ENCODE assay signal across 13 mouse cellular contexts in genomic region chr16:32538761-32539255, GRCm38 (mm10). TPM values are rescaled to one million over a fixed set of nuclear protein-coding genes. Genes with fewer than 3 reads are reported as not detected.
A peak's percentile ranks its signal among the peaks of the same experiment; 100 is the strongest.
DNase-seq lines count a peak whose midpoint lies in the region; ATAC-seq and TF ChIP-seq lines count a peak whose summit lies in the region.
"Had no signal": no experiment of that assay in that cellular context is flagged by ENCODE, and none has a peak within 500 bp of the region (broad histone marks: within the 10 kb centered on the region; RNA-seq: fewer than 3 reads in every experiment).

No protein-coding gene starts in this region.

- 23% methylated on average over 3 of the region's 3 CpGs for WGBS in forebrain, embryonic 14.5 days
- 28% methylated on average over 3 of the region's 3 CpGs for WGBS in forebrain, embryonic 12.5 days
- 23% methylated on average over 3 of the region's 3 CpGs for WGBS in midbrain, embryonic 10.5 days
- 23% methylated on average over 3 of the region's 3 CpGs for WGBS in midbrain, embryonic 15.5 days
- 48% methylated on average over 3 of the region's 3 CpGs for WGBS in liver, embryonic 15.5 days (ENCODE audit: insufficient replicate concordance)
- WGBS in cerebellum, adult 2 months = 37% methylated on average over 3 of the region's 3 CpGs

- no peaks in the 10 kb centered on the region for H3K27me3 ChIP-seq in forebrain, embryonic 14.5 days (replicated peaks; ENCODE audit: control insufficient read depth, insufficient read depth, low read length)
- H3K27me3 ChIP-seq in forebrain, embryonic 12.5 days = no peaks in the 10 kb centered on the region
- H3K27me3 ChIP-seq in midbrain, embryonic 10.5 days (ENCODE audit: low read depth, poor library complexity, severe bottlenecking) = no peaks in the 10 kb centered on the region
- H3K27me3 ChIP-seq in midbrain, embryonic 15.5 days (replicated peaks) = no peaks in the 10 kb centered on the region
- 0 out of 2 replicates have a peak, but pooled peaks cover 6% of the 10 kb centered on the region for H3K27me3 ChIP-seq in liver, embryonic 15.5 days
- no peaks in the 10 kb centered on the region for H3K27me3 ChIP-seq in cerebellum, adult 2 months (ENCODE audit: control insufficient read depth, insufficient read depth, low read length)
- H3K27me3 ChIP-seq: embryonic facial prominence, embryonic 13.5 days; stomach, embryonic 15.5 days had no signal

- H3K4me1 ChIP-seq in forebrain, embryonic 14.5 days (ENCODE audit: control insufficient read depth, insufficient read depth, low read length) = peaks cover 1% of the 10 kb centered on the region; the same call in 1 of the 2 replicates
- H3K4me1 ChIP-seq in forebrain, embryonic 12.5 days = peaks cover 30% of the 10 kb centered on the region
- H3K4me1 ChIP-seq in midbrain, embryonic 10.5 days = peaks cover 53% of the 10 kb centered on the region
- H3K4me1 ChIP-seq in midbrain, embryonic 15.5 days = no peaks in the 10 kb centered on the region
- peaks cover 85% of the 10 kb centered on the region for H3K4me1 ChIP-seq in liver, embryonic 15.5 days (replicated peaks)
- no peaks in the 10 kb centered on the region for H3K4me1 ChIP-seq in cerebellum, adult 2 months (ENCODE audit: control insufficient read depth, insufficient read depth, low read length)
- H3K4me1 ChIP-seq: embryonic facial prominence, embryonic 13.5 days; stomach, embryonic 15.5 days had no signal

- H3K9ac ChIP-seq in forebrain, embryonic 14.5 days (ENCODE audit: low read length) = no peak overlapping the region
- no peak overlapping the region for H3K9ac ChIP-seq in forebrain, embryonic 12.5 days
- no peak overlapping the region for H3K9ac ChIP-seq in midbrain, embryonic 15.5 days
- no peak overlapping the region for H3K9ac ChIP-seq in liver, embryonic 15.5 days
- H3K9ac ChIP-seq: embryonic facial prominence, embryonic 13.5 days; stomach, embryonic 15.5 days had no signal

- no peak overlapping the region for H3K4me2 ChIP-seq in forebrain, embryonic 14.5 days (ENCODE audit: low read length)
- no peak overlapping the region for H3K4me2 ChIP-seq in forebrain, embryonic 12.5 days
- H3K4me2 ChIP-seq in midbrain, embryonic 15.5 days = no peak overlapping the region
- no peak overlapping the region for H3K4me2 ChIP-seq in liver, embryonic 15.5 days
- H3K4me2 ChIP-seq: embryonic facial prominence, embryonic 13.5 days; heart, embryonic 11.5 days; stomach, embryonic 15.5 days had no signal

- no peak overlapping the region for H3K4me3 ChIP-seq in forebrain, embryonic 14.5 days (ENCODE audit: low read depth, low read length)
- H3K4me3 ChIP-seq in forebrain, embryonic 12.5 days (replicated peaks) = no peak overlapping the region
- no peak overlapping the region for H3K4me3 ChIP-seq in midbrain, embryonic 10.5 days
- H3K4me3 ChIP-seq in midbrain, embryonic 15.5 days = no peak overlapping the region
- H3K4me3 ChIP-seq in liver, embryonic 15.5 days (replicated peaks) = no peak overlapping the region
- H3K4me3 ChIP-seq in cerebellum, adult 2 months (replicated peaks; ENCODE audit: insufficient read depth, low read depth, low read length) = no peak overlapping the region
- H3K4me3 ChIP-seq: embryonic facial prominence, embryonic 13.5 days; stomach, embryonic 15.5 days had no signal

- H3K9me3 ChIP-seq in forebrain, embryonic 14.5 days (replicated peaks; ENCODE audit: control insufficient read depth, low read length) = no peaks in the 10 kb centered on the region
- no peaks in the 10 kb centered on the region for H3K9me3 ChIP-seq in forebrain, embryonic 12.5 days
- H3K9me3 ChIP-seq in midbrain, embryonic 10.5 days (replicated peaks) = no peaks in the 10 kb centered on the region
- H3K9me3 ChIP-seq in midbrain, embryonic 15.5 days = no peaks in the 10 kb centered on the region
- 0 out of 2 replicates have a peak, but pooled peaks cover 5% of the 10 kb centered on the region for H3K9me3 ChIP-seq in liver, embryonic 15.5 days (replicated peaks)
- H3K9me3 ChIP-seq: embryonic facial prominence, embryonic 13.5 days; stomach, embryonic 15.5 days had no signal

- ATAC-seq in forebrain, embryonic 14.5 days = no peak
- no peak for ATAC-seq in forebrain, embryonic 12.5 days (ENCODE audit: low FRiP score)
- ATAC-seq in midbrain, embryonic 15.5 days (replicated peaks) = no peak; the same call in 1 of the 2 replicates
- no peak for ATAC-seq in liver, embryonic 15.5 days (ENCODE audit: insufficient read depth)

- no peaks in the 10 kb centered on the region for H3K36me3 ChIP-seq in forebrain, embryonic 14.5 days (ENCODE audit: control insufficient read depth, insufficient read depth, low read length)
- H3K36me3 ChIP-seq in forebrain, embryonic 12.5 days (replicated peaks) = no peaks in the 10 kb centered on the region
- H3K36me3 ChIP-seq in midbrain, embryonic 10.5 days = no peaks in the 10 kb centered on the region
- H3K36me3 ChIP-seq in midbrain, embryonic 15.5 days (replicated peaks) = no peaks in the 10 kb centered on the region
- no peaks in the 10 kb centered on the region for H3K36me3 ChIP-seq in liver, embryonic 15.5 days (replicated peaks)
- H3K36me3 ChIP-seq: embryonic facial prominence, embryonic 13.5 days; stomach, embryonic 15.5 days had no signal

- peak; percentile 42 for DNase-seq in forebrain, embryonic 14.5 days (ENCODE audit: low spot score)
- peak; percentile 63 for DNase-seq in midbrain, embryonic 10.5 days (ENCODE audit: low spot score)
- DNase-seq in embryo, embryonic 11.5 days (ENCODE audit: low read depth, low spot score) = peak; percentile 51
- DNase-seq in cerebellum, adult 2 months = no peak
- DNase-seq in spleen, postnatal 14 days (ENCODE audit: low spot score in 2 of 2) = no peak
- DNase-seq: kidney, postnatal 14 days; lung, postnatal 36 days had no signal

- H3K27ac ChIP-seq in forebrain, embryonic 14.5 days (ENCODE audit: low read depth, low read length) = no peak overlapping the region
- no peak overlapping the region for H3K27ac ChIP-seq in forebrain, embryonic 12.5 days
- H3K27ac ChIP-seq in midbrain, embryonic 10.5 days (replicated peaks) = peak overlapping the region; percentile 77
- H3K27ac ChIP-seq in midbrain, embryonic 15.5 days = no peak overlapping the region
- H3K27ac ChIP-seq in liver, embryonic 15.5 days (replicated peaks) = peak overlapping the region; percentile 48; the same call in 1 of the 2 replicates
- no peak overlapping the region for H3K27ac ChIP-seq in cerebellum, adult 2 months (ENCODE audit: insufficient read depth, low read length)
- H3K27ac ChIP-seq: embryonic facial prominence, embryonic 13.5 days had no signal

- no peak for TF ChIP-seq CTCF in cerebellum, adult 2 months (IDR thresholded peaks at IDR 0.05; ENCODE audit: borderline replicate concordance, insufficient read depth, low read depth, low read length)

- no peak for TF ChIP-seq POLR2A in cerebellum, adult 2 months (IDR thresholded peaks at IDR 0.05; ENCODE audit: borderline replicate concordance, insufficient read depth, low read length)

RNA-seq across cellular contexts. Expression of gene Zdhhc19, which starts 42.7 kb away (rescaled TPM):
- not detected in 2 replicates for polyA plus RNA-seq in forebrain, embryonic 14.5 days (2014; fragmentation: Nextera tagmentation; extraction: Ambion mirVana)
- not detected in 2 replicates for polyA plus RNA-seq in forebrain, embryonic 12.5 days (2016; fragmentation: Nextera tagmentation; extraction: Ambion mirVana)
- polyA plus RNA-seq in midbrain, embryonic 10.5 days (2016; fragmentation: Nextera tagmentation; extraction: Ambion mirVana) = not detected in 2 replicates
- not detected in 2 replicates for polyA plus RNA-seq in midbrain, embryonic 15.5 days (2015; fragmentation: Nextera tagmentation; extraction: Ambion mirVana)
- not detected in 2 replicates for polyA plus RNA-seq in liver, embryonic 15.5 days (2015; fragmentation: Nextera tagmentation; extraction: Ambion mirVana)
- polyA plus RNA-seq in cerebellum, adult 2 months (2012; rRNA removed) = not detected in 2 replicates
- polyA plus RNA-seq: embryonic facial prominence, embryonic 13.5 days had no signal

RNA-seq across cellular contexts. Expression of gene Slc51a, which starts 51.1 kb away (rescaled TPM):
- polyA plus RNA-seq in forebrain, embryonic 14.5 days (2014; fragmentation: Nextera tagmentation; extraction: Ambion mirVana) = 0.20 and 0.21 TPM in 2 replicates
- 0.27 and 0.40 TPM in 2 replicates for polyA plus RNA-seq in forebrain, embryonic 12.5 days (2016; fragmentation: Nextera tagmentation; extraction: Ambion mirVana)
- 0.16 and 0.35 TPM in 2 replicates for polyA plus RNA-seq in midbrain, embryonic 10.5 days (2016; fragmentation: Nextera tagmentation; extraction: Ambion mirVana)
- polyA plus RNA-seq in midbrain, embryonic 15.5 days (2015; fragmentation: Nextera tagmentation; extraction: Ambion mirVana) = 0.20 and 0.50 TPM in 2 replicates
- polyA plus RNA-seq in liver, embryonic 15.5 days (2015; fragmentation: Nextera tagmentation; extraction: Ambion mirVana) = 0.37 and 0.56 TPM in 2 replicates
- 0.03 and 0.05 TPM in 2 replicates for polyA plus RNA-seq in cerebellum, adult 2 months (2012; rRNA removed)

Comparison
In these comparisons a context has a peak if more than half of its experiments do, and no peak if none do; other contexts are left out.
1. H3K27ac ChIP-seq: peak in midbrain, embryonic 10.5 days (single experiment) and liver, embryonic 15.5 days (single experiment); none in forebrain, embryonic 14.5 days (single experiment), forebrain, embryonic 12.5 days (single experiment), midbrain, embryonic 15.5 days (single experiment) and cerebellum, adult 2 months (single experiment).
2. DNase-seq: peak in forebrain, embryonic 14.5 days (single experiment), midbrain, embryonic 10.5 days (single experiment) and embryo, embryonic 11.5 days (single experiment); none in cerebellum, adult 2 months (0 of 2) and spleen, postnatal 14 days (0 of 2).